Mouse (Mus musculus) mouse embryonic stem cell (cell line): ENCODE measurements around the gene Rsad2.
"Not testable (repeated sequence)": the region's sequence is repeated elsewhere in the genome, so short reads cannot be mapped to it uniquely, and the experiment has no call there.

ENCODE experiments used
- in situ Hi-C, 2 experiments: fragments of 300-500 bp; cut with MboI; formaldehyde crosslinking; loops; 1 replicate in 1 of 2; 3 replicates in 1 of 2; pipeline ENCODE4 v1.14.3; 2019 to 2020; ENCODE audit warnings: low sequenced_read_pairs in 2 of 2, low pct_unique_long_range_greater_than_20kb in 1 of 2, mixed read lengths in 1 of 2; ENCODE audit not compliant: unreplicated experiment in 1 of 2

The Rsad2 gene

DNA sequence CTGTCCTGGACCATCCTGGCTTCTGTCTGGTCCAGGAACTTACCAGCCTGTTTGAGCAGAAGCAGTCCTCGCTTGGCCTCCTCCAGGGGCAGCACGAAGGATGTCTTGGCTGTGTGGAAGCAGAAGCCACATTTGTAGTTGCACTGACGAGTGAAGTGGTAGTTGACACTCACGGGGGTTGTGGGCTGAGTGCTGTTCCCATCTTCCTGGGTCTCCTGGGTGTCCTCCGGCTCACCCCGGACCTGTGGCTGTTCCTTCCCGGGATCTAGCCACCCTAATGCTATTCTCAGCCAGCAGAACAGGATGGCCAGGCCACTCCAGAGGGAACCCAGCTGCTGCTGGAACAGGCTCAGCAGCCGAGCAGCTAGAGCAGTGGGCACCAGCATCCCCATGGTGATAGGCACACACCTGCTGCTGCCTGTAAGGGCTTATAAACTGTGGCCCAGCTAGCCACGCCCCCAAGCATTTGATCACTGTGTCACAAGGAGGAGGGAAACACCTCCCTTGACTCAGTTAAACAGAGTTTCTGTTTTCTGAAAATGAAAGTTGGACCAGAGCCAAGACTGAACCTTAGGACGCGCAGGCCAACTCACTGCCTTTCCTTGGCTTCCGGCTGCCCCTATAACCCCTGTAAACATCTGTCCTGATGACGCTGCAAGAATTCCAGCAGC is at the start of gene Rsad2:
TSS of gene Rsad2 (minus strand) at position 425 of the 671 bp plus-strand sequence.
- in situ Hi-C loops = no loop called here

DNA sequence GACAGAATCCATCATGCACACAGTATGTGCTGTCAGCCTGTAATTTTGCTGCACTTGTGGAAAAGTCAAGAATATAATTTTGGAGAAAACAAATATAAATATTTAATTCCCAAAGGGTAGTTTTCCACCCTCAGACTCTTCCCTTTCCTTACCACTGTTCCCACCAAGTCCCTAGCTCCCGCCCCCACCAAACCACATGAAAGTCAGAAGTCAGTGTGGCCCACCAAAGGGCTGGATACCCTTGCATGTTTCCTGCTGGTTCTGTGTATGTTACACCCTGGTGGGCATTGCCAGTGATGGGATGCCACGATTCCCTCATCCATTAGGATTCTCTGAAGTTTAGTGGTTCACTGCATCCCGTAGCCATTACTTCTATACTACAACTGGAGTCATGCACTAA is 44.8 kb upstream of the Rsad2 start:
- in situ Hi-C loops = no loop called here

DNA sequence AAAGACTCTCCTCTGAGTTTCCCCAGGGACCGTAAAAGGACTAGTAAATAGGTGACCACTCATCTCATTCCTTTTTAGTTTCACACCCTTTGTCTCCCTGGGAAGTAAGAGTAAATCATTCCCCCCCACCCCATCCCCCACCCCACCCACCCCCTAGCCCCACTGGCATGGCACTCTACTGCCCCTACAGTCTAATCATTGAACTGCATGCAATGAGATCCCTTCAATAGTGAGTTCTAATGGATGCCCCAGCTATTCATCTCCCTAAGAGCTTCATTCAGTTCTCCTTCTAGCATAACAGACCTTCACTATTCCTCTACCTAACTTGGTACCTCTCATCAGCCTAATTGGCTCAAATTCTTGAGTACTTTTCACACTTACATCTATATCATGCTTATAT is 33.7 kb upstream of the Rsad2 start:
- in situ Hi-C loops = no loop called here

DNA sequence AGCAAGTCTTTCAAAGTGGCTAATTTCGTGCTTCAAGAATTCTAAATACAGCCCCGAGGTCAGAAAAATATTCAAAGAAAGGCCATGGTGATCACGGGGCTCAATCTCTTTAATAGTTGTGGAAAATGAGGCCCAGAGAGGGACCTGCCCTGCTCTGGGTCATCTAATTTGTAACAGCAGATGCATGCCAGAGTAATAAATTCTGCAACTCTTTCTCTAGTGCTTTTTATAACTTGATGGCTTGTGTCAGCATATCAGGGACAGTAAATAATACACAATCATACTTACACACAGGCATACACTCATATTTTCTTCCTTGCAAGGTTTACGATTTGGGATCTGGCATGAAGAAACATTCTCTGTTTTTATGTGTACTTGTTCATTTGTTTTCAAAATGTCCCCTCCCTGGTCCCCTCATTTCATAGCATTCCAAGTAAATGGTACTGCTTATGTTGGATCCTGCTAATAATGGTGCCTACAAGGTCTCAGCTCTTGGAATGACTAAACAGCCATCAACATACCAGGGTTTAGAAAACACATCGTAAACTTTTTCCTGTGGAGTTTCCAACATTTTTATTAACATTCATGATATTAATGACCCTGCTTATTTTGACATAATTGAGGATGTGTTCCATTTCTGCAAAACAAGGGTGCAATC is 32.5 kb upstream of the Rsad2 start:
- in situ Hi-C loops = no loop called here

DNA sequence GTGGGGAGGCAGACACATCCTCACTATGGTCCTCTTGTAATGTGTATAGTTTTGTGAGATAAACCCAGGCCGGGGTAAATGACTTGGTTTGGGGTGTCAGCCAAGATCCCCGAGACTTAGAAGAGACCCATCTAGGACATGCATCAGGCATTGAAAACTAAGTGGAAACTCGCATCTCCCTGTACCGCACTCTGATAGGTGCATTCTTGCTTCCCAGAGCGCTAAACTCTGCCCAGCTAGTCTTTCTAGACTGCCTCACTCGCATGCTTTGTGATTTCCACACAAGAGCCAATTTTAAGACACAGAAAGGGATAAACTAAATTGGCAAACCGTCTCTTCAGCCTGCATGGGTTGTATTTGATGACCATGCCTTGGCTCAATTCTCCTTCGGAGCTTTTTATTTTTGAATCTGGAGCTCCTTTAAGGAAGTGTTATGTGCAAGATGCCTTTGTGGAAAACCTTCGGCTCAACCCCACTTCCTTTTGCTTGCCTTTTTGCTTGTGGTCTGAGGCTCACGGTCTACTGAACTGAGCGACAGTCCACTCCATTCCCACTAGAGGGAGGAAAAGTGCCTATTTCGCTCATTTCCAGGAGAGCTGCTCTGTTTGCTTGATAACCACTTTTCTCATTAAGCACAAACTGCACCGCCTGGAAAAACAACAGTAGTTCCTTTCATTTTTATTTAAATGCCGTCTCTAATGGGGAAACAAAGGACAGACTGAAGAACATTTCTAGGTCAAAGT is 31.8 kb upstream of the Rsad2 start:
- in situ Hi-C loops = no loop called here

DNA sequence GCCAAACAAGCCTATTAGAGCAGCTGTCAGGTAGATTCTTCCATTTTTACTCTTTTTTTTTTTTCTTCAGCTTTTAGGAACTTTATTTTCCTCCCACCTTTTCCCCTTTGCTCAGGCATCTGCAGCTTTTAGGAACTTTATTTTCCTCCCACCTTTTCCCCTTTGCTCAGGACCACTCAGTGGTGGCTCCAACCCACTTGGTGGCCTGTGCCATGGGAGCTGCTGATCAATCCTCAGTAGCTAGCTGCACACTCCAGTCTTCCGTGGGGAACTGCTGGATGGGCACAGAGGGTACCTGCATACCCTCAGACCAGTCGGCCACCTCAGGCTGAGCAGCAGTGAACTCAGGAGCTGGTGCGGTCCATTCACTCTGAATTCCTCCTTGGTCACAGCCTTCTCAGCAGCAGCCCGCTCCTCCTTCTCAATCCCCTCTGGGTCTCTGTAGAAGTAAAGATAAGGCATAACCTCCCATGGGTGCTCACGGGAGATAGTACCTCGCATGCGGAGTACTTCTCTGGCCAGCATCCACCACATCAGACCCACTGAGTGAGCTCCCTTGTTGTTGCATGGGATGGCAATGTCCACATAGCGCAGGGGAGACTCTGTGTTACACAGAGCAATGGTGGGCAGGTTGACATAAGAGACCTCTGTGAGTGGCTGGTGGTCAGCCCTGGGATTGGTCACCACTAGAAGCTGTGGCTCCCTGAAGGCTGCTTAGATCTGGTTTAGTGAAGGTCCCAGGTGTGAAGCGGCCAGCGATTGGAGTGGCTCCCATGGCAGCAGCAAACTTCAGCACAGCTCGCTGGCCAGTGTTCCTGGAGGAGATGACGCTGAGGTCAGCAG is 29.7 kb upstream of the Rsad2 start:
- in situ Hi-C loops = not testable (repeated sequence)

DNA sequence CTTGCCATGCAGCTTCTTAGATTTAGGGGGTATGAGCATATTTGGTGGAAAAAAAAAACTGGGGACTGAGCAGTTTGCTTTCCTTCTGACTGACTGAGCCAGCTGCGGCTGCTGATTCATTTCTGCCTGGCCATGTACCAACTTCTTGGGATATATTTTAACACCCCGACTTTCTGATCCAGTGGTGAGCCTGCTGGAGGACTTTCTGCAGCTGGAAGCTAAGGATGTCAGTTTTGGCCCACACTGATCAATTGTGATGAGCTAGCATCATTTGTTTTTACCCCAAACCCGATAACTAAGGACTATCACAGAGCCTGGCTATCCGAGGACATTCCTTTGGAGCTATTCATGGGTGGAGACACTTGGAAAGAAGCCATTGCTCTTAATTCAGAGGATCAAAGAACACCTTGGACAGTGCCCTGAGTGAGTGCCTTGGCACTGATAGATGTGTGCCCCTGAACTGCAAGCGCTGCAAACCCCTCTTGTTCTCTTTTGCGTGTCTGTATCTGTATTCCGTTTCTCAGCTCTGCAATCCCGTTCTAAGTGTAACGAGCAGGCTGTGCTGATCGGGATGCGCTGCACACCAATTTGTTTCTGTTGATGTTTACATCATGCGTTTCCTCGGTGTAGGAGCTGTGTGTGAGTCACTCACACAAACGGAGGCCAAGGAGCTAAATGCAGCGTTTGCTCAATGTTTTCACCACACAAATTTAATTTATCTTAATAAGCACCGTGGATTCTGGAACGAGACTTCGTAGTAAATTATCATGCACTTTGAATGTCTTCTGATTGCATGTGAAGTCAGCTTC is 22.1 kb upstream of the Rsad2 start:
- in situ Hi-C loops = no loop called here

DNA sequence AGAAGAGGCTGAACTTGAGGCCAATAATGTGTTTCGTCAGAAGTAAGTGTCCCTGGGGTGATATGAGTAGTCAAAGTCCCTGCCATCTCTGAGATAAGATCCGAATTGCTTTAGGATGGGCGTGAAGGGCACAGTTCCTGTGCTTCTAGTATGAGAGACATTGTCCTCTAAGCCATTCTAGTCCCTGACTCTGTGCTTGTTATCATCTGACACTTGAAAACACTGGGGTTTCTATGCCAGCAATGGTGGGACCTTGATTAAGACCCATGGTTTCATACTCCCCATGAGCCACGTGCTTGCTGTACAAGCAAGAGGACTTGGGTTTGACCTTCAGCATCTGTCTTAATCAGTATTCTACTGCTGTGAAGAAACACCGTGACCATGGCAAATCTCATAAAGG is 20.9 kb upstream of the Rsad2 start:
- in situ Hi-C loops = no loop called here

DNA sequence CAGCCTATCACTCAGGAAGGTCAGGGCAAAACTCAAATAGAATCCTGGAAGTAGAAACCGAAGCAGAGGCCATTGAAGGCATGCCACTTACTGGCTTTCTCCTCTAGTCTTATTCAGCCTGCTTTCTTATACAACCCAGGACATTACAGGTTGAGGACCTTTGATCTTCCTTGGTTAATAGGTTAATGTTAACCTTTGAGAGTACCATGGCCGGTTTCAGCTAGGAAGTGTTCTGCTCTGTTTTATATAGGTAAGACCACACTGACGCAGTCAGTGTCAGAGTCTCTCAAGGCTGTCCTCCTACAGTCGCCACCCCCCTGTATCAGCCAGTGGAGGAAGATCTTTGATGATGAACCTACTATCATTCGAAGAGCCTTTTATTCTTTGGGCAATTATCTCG is 17.5 kb upstream of the Rsad2 start:
- in situ Hi-C loops = no loop called here

DNA sequence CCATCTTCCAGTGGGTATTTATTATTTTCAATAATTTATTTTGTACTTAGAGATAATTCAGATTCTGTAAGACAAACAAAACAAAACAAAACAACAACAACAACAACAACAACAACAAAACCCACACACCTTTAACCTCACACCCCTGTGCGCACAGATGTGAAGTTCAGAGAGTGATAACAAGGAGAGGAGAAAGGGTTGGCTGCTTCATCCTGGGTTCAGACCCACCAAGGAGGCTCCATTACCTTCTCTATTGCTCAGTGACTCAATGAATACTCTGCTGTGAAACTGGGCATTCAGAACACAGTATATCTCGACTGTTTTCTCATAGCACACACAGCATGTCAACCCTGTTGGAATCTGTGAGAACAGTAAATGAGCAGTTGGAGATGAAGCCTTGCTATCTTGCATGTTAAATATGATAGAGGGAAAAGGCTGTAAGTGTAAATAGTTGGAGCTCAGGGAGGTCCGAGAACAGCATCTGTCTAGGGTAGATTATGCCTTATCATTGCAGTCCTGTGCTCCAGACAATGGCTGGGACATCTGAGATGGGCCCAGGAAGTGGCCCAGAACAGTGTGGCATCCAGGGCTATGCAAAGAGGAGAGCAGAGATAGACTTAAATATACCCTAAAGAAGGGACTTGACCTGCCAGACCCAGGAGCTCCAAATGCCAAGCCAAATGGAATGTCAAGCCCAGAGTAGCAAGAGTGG is 16.7 kb upstream of the Rsad2 start:
- in situ Hi-C loops = no loop called here

DNA sequence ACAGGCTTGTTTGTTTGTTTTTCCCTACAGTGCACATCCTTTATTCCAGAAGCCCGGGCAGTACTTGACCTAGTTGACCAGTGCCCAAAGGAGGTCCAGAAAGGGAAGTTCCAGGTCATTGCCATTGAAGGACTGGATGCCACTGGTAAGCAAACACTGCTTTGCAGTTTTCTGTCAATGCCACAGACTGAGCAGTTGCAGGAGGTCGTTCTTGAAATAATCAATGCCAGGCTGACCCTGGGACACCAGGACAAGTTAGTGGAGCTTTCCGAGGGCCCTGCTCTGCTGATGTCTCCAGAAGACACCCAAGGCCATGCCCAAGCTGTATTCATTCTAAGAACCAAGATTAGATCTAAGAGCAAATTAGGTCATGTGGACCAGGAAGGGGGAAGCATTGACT is 15.1 kb upstream of the Rsad2 start:
- in situ Hi-C loops = no loop called here

DNA sequence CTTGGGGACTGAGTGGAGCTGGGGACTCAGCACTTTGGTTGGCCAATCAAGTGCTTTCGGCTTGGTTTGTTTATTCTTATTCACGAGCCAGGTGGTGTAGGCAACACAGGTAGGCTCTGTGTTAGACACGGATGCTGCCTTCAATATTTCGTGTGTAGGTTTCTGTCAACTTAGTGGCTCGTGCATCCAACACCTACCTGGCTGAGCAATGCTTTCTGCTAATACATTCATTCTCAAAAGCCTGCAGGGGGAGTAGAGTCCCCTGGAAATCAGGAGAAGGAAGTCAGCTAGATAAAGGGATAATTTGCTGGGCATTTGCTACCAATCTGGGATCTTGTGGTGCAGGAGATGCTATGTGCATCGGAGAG is 13.8 kb upstream of the Rsad2 start:
- in situ Hi-C loops = no loop called here

DNA sequence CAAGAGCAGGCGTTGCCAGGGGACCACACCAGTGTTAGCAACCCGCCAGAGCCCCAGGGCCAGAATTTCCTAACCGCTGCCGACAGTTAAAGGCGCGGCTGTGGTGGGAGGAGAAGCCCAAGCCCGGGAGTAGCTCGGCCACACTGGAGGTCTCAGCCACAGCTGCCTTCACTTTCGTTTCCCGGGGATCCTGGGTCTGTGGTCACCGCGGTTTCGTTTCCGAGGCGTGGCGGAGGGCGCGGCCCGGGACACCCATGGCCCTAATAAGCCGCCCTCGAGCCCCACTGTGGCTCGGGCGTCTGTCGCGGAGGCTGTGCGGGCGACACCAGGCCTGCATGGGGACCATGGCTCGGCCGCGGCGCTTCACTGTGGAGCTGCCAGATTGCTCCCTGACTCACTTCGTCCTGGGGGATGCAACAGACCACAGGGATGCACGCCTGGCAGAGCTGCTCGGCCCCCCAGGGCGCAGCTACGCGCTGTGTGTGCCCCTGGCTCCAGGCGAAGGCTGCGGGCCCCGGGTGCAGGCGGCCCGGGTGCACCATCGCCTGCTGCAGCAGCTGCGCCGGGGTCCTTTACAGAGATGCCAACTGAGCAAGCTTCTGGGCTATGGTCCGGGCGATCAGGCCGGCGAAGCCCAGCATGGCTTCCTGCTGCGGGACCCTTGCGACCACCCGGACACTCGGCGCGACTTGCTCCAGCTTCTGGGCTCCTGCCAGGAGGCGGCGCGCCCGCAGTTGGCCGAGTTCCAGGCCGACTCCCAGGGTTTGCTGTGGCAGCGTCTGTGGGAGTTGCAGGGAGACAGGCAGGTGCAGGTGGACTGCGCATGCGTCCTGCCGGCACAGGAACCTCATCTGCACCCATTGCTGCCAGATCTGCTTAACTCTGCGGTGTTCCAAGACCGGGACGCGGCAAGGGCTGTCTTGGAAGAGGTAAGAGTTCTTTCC is 13.1 kb upstream of the Rsad2 start, which contains the start of gene Cmpk2:
TSS of gene Cmpk2 (plus strand) at position 107 of the 944 bp plus-strand sequence.
- in situ Hi-C loops = no loop called here

DNA sequence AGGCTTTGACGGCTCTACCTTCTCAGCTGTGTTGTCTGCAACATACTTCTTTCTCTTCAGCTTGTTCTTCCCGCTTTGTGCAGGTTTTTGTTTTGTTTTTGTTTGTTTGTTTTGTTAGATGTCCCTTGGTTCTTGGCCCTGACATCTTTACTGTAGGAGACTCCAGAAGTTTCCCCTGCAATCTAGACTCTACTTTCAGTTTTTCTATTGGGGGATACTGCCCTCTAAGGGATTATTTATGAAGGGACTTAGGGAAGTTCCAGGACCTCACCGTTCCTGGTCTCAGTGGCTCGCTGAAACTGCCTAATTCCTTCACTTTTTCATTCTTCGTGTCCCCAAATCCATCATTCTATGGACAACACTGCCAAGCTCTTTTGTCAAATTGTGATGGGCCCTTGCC is 9.3 kb upstream of the Rsad2 start:
- in situ Hi-C loops = no loop called here

DNA sequence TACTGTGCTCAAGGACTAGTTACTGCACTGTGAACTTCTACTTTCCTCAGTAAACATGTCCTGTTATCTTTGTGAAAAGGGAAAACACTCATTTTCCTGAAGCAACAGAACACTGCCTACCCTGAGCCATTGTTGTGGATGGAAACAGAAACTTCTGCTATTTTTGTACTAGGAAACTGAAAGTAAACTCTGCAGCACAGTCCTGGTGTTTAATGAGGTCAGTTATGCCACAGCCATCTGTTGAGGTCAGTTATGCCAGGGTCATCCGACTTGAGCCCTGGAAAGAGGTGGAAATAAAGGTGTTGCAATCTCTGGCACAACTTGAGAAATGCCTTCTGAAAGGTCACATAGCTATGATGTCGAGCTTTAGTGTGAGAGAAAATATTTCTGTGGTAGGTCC is 3.8 kb upstream of the Rsad2 start:
- in situ Hi-C loops = no loop called here

DNA sequence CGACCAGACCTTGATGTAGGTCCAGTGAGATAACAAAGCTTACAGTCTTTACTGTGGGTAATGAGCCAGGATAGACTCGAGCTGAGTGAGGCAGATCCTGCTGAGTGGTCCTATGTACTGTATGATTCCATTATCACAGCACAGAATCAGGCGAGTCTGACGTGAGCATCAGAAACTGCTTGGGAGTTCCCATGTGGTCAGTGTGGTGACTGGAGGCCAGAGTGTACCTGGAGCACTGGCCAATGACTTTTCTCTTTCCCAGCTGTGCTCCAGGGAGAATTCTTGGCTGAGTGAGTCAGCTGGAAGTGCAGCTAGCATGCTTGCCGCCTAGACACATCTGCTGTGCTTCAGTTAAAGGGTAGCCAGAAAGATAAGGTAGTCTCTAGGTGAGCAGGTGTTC is 1.6 kb downstream of the Rsad2 start:
- in situ Hi-C loops = no loop called here

DNA sequence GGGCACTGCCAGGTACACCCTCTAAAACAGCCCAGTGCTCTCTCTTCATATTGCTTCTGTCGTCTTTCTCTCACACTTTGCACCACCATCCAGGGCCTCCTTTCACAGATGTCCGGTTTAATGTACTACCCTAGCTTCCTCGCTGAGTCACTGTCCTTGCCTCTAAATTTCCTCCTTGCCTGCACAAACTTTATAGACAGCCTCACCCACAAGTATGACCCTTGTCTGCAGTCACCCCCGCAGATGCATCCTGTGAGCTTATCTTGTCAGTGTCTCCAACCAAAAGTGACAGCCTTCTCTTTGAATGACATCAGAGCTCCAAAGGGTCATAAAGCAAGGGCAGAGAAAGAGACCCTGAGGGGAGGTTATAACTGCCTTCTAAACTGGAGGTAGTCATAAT is 3.3 kb downstream of the Rsad2 start:
- in situ Hi-C loops = no loop called here
